Mouse (Mus musculus): ENCODE results near the gene Oprm1. TPM values are rescaled to one million over a fixed set of nuclear protein-coding genes. Genes with fewer than 3 reads are reported as not detected.

Oprm1 gene
- polyA plus RNA-seq, 1 experiment = 1.2 TPM

GRCm38 (mm10) chr10:7076662-7077211 lies 318.4 kb downstream of the Oprm1 start:
- no peak for DNase-seq (ENCODE audit: extremely low spot score in 1 of 2, low spot score in 1 of 2)

GRCm38 (mm10) chr10:7077389-7077808 lies 319.1 kb downstream of the Oprm1 start:
- DNase-seq (ENCODE audit: extremely low spot score in 1 of 2, low spot score in 1 of 2) = no peak

- DNase-seq (ENCODE audit: extremely low spot score in 1 of 2, low spot score in 1 of 2) = no peak
Observed at GRCm38 (mm10) chr10:7077971-7078370, 319.7 kb downstream of the Oprm1 start.

Other genes with a start within 250 kb of the Oprm1 start
- not detected in 2 replicates for gene Gm10945, start 3.3 kb downstream of the Oprm1 start, polyA plus RNA-seq (2012; rRNA removed)